Mouse (Mus musculus) frontal cortex, postnatal 25 days (tissue): ENCODE results near the gene Sumo2.
A peak's percentile ranks its signal among the peaks of the same experiment; 100 is the strongest.
"Not testable (repeated sequence)": the region's sequence is repeated elsewhere in the genome, so short reads cannot be mapped to it uniquely, and the experiment has no call there.

Experiments
- DNase-seq, 2 experiments: peaks; one replicate each; pipeline ENCODE4 v3.0.0; 2022; ENCODE audit warnings: low spot score in 2 of 2

The Sumo2 gene

DNA sequence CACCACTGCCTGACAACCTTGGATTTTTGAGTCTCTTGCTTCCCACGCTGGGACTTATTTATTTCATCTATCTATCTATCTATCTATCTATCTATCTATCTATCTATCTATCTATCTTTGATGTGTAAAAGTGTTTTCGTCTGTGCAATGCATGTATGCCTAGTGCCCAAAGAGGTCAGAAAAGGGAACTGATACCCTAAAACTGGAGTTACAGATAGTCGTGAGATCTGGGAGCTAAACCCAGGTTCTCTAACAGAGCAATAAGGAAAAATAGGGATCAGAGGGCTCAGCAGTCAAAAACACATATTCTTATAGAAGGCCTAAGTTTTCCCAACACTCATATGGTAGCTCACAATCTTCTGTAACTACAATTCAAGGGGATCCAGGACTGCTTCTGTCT lies 16.5 kb downstream of the Sumo2 start:
- DNase-seq = no peak

DNA sequence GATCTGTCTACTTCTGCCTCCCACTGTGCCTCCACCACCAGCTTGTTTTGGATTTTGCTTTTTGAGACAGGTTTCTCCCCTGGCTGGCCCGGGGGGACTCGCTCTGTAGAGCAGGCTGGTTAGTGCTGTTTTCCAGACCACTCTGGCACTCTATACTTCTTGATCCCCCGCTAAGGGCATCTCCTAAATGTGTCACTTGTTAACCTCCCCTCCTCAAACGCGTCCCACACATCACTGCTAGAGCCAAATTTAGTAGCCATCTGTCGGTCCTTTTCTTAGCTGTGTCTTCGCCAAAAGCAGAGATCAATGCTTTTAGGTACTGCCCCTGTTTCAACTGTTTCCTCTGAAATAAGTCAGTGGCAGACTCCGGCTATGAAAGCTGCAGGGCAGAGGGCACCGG lies 17.4 kb downstream of the Sumo2 start:
- DNase-seq = no peak

DNA sequence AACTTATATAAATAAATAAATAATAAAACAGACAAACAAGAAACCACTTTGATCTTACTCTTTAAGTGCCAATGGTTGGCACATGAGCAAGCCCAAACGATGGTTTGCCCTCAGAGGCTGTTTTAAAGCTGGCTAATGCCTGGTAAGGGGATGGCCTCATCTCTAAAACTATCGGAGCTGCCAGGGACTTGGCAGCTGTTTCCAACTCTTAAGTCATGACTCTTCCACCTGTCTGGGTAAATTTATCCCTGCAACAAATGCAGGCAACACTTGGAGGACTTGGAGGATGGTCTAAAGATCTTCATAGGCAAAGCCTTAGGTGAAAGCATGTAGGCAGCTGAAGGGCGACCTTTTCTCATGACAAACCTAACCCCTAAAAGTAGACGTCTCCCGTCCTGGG lies 19.1 kb downstream of the Sumo2 start:
- DNase-seq = no peak

DNA sequence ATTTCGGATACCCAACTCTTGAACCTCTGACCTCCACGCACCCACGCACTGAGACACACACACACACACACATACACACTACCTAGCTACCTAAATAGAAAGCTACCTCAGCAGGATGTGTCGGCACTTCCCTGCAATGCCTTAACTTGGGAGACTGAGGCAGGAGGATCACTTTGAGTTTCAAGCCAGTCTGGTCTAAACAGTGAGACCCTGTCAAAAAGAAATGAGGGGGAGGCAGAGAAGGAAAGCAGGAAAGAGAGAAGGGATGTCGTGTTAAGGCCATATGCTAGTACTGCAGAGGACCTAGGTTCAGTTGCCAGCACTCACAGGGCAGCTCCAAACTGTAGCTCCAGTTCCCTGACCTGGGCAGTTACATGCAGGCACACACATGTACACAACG lies 21.1 kb downstream of the Sumo2 start:
- no peak for DNase-seq

DNA sequence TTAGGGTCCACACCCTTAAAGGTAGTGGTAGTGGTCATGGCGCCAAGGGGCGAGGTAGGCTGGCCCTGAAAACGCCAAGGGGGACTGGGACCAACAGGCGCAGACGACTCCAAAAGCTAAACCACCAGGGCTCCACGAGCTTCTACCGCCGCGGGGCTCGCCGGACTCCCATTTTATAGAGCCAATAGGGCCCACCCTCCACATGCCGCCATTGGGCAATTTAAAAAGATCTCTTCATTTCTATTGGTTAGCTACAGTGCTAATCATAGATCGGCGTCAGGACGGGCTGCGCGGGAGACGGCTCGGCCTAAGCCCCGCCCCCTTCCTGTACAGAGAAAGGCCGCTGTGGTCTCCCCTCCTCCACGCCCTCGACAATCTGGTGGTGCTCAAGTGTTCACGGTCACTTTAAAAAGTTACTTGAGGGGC lies 21.8 kb downstream of the Sumo2 start, which contains the start of gene Jpt1:
Gene Jpt1 (minus strand): TSS at position 150 of the 426 bp plus-strand sequence.
- DNase-seq = peak; percentile 95 to 96

DNA sequence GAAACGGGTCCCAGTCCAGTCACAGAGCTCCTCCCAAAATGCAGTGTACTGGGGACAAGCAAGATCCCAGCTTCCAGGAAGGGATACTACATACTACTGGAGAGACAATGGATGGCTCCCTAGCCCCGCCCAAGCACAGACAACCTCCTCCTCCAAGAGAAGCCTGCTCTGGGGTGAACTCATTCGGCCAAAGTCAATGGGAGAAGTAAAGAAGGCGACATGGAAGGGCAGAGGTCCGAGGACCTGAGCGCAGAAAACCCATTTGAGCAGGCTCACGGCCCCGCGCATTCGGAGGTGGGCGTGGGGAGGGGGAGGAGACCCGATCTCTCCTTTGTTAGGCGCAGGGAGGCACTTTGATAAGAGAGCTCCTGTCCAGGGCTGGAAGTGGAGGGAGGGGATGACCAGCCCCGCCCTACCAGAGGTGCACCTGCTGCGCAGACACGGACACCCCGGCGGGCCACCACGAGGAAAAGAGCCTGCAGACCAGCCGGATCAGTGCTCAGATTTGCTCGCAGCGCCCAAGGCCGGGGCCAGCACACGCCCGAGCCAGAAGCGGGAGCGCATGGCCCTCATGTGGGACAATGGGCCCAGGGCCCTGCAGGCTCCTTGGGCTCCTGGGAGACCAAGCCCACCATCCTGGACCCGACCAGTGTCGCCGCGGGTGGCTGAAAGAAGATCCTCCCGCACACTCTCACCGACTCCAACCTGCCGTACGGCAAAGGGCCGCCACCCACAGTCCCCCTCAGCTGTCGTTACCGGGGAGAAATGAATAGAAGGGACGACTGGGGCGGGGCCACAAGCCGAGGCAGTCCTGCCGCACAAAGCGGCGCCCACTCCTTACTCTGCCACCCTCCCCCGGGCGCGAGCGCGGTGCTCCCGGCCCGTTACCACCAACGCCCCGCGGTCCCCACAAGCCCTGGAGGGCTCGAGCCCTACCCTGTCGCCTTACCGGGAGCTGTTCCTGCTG lies 22.5 kb downstream of the Sumo2 start:
- no peak for DNase-seq

DNA sequence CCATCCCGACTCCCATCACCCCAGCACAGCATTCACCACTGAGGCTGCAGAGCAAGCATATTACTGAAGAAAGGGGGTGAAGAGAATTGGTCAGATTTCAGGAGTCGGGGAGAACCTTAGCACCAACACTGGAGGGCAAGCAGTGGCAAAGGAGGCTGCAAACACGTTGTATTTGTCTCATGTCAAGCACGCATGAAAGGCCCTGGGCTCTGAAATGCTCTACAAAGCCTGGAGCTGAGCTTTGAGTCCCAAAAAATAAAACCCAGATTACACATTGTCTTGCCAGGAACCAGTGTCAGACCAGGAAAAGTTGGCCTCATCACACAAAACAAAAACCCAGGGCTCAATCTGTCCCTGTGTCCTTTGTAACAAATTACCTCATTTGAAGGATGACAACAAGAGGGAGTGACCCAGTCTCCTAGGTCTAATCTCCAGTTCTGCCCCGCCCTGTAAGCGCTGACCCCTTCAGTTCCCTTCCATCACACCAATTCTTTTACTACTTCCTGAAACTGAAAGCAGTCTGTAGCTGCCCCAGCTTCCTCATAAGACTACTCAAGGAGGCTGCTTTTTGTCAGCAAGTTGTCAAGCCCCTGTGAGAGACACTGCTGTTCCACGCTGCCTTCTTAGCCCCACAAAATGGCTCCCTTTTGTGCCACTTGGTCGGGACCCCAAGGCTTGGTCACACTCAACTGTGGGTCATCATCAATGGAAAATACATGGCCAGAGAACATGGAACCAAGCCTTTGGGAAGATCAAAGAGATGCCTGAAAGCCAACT lies 23.5 kb downstream of the Sumo2 start:
- no peak for DNase-seq

DNA sequence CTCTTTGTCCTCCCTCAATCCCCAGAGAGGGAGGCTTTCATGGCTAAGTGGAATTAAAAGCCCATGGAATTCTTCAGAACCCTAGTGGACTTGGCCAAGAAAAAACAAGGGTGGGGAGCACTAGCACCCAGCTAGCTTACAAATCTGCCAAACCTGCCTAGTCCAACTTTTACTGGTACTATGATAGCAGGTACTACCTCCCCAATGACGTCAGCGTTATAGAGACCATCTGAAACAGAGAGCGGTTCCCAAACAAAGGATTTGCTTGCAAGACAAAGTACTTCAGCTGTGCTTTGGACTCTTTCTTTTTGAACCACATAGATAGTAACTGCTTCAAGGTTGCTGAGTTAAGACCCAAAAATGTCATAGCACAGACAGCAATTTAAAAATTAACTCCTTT lies 24.1 kb downstream of the Sumo2 start:
- DNase-seq = no peak

DNA sequence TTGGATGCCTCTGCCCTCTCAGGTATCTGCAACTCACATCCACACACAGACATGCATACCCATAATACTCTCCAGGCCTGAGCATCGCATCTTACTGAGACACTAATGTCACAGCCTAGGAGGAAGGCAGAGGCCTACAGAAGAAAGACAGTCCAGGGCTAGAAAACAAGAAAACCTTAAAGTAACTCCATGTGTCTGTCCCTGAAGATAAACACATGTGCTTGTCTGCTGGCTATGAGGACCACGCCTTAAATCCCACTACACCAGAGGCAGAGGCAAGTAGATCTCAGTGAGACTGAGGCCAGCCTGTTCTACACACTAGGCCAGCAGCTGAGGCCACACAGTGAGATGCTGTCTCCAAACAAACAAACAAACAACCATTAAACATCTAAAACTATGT lies 25.0 kb downstream of the Sumo2 start:
- DNase-seq = no peak

DNA sequence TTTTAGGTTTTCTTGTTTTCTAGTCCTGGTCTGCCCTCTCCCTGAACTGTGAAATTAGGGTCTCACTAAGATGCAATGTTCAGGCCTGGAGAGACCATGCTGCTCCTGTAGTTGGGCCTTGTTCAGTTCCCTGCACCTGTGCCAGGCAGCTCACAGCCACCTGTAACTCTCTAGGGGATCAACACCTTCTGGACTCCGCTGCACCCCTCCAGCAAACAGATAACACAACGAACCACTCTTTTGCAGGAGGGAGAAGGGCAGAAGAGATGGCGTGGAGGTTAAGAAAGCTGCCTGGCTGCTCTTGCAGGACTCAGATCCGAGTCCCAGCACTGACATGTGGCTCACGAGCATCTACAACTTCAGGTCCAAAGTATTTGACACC lies 25.6 kb downstream of the Sumo2 start:
- DNase-seq = no peak

DNA sequence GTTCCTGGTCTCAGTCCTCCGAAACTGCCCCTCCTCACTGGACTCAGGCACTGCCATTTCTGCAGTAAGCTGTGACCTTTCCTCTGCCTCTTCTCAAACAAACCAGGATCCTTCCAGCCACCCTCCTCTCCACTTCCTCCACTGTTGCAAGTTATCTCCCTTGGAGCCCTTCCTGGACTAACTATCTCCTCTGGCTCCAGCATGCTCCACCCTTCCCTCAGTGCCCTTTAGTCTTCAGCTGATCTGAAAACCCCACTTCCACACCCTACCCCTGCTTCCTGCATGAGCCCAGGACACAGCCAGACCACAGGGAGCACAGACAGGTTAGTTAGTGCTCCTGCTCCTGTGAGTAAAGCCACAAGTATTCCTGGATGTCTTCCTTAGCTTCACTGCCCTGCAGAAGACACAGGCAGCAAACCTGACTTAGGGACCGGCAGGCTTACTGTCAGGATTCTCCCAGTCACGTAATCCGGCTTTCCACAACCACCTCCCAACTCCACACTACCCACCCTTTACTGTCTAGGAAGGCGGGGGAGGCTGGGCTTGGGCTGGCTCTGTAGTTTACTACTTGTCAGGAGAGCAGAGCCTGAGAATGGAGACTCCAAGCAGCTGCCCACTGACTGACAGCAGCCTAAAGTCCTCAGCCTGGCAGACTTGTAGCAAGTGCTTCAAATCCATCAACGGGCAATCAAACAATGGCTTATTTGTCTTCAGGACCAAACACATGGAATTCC lies 26.1 kb downstream of the Sumo2 start:
- no peak for DNase-seq

DNA sequence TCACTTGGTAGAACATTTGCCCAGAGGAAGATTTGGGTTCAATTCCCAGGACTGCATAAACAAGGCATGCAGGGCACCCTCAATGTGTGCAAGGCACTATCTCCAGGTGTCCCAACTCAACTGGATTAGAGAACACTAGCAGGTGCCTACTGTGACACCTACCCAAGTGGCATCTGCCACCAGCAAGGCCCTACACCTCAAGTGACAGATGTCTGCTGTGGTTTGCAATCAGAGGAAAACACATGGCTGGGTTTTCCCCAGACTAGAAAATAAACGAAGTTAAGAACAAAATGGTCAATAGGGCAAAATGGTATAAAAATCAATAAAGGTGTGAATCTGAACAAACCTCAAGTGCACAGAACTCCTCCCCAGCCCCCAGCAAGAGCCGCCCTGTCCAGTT lies 28.0 kb downstream of the Sumo2 start:
- DNase-seq = no peak

DNA sequence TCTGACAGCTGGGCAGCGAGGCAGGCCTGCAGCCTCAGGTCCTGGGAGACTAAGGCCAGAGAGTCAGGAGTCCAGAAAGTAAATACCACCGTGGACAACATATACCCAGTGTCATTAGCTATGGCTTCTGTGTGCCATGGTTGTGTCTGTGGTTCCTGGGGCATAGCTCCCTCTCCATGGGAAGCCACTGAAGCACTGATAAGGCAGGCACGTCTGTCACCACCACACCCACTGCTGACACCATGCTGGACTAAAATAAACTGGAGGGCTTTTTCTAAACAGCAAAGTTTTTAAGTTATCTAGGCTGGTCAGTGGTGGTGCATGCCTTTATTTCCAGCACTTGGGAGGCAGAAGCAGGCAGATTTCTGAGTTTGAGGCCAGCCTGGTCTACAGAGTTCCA lies 29.5 kb downstream of the Sumo2 start:
- DNase-seq = no peak

DNA sequence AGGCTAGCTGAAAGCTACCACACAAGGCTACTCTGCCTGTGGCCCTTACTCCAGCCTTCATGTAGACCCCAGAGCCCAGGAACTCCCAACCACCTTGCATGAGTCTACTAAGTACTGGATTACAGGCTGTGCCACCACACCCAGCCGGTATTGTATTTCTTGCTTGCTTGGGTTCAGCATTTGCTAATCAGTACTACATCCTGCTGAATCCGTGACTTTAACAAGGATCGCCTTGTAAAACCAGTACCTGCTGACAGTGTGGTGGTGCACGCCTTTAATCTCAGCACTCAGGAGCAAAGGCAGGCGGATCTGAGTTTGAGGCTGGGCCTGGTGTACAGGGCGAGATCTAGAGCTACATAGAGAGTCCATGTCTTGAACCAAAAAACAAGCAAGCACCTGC lies 33.4 kb downstream of the Sumo2 start:
- DNase-seq = no peak

DNA sequence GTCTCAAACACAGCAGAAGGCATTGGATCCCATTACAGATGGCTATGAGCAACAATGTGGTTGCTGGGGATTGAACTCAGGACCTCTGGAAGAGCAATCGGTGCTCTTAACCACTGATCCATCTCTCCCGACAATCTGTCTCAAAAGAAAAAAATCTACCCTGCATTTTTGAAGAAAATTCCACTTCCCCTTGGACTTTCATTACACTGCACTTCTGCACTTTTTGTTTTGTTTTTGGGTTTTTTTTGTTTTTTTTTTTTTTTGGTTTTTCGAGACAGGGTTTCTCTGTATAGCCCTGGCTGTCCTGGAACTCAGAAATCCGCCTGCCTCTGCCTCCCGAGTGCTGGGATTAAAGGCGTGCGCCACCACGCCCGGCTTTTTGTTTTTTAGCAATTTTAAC lies 39.5 kb downstream of the Sumo2 start:
- not testable (repeated sequence) for DNase-seq

DNA sequence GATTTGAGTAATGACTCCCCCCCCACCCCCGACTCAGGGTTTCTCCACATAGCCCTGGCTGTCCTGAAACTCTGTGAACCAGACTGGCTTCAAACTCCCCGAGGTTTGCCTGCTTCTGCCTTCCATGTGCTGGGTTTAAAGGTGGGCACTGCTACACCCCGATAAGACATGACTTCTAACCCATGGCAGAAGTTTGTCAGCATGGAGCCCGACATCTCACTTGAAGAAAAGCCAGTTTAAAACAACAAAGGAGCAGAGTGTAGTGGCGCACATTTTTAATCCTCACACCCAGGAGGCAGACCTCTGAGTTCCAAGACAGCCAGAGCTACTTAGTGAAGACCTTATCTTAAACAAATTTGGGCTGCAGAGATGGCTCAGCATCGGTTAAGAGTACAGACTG lies 43.7 kb downstream of the Sumo2 start:
- no peak for DNase-seq

DNA sequence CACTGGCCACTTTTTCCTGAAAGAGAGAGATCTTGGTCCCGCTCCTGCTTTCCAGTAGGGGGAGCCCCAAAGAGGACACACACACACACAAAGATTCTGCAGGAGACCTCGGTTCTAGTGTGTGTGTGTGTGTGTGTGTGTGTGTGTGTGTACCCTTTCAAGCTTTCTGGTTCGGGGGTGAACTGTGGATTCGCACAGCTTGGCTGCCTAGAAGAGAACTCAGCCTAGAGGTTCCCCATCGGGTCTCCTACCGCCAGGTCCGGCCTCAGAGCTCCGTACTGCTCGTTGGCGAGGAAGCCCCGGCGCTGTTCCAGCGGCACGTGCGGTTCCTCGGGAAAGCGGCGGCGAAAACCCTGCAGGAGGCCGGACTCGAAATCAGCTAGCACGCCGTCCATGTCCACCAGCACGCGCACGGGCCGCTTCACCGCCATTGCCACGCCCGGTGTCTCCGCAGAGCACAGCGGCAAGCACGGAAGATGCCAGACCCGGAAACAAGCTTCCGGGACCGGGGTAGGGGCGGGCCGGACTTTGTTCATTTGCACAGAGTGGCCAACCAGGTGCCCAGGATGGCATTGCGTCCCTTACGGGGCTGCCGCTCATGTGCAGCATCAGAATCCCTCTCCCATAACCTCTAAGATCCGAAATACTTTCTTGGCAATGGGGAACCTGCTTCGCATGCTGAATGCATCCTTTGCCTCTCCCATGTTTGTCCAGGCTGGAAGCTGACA lies 44.6 kb downstream of the Sumo2 start, which contains the start of gene Nt5c:
Gene Nt5c (minus strand): TSS at position 507 of the 728 bp plus-strand sequence.
- peak; percentile 64 to 69 for DNase-seq

DNA sequence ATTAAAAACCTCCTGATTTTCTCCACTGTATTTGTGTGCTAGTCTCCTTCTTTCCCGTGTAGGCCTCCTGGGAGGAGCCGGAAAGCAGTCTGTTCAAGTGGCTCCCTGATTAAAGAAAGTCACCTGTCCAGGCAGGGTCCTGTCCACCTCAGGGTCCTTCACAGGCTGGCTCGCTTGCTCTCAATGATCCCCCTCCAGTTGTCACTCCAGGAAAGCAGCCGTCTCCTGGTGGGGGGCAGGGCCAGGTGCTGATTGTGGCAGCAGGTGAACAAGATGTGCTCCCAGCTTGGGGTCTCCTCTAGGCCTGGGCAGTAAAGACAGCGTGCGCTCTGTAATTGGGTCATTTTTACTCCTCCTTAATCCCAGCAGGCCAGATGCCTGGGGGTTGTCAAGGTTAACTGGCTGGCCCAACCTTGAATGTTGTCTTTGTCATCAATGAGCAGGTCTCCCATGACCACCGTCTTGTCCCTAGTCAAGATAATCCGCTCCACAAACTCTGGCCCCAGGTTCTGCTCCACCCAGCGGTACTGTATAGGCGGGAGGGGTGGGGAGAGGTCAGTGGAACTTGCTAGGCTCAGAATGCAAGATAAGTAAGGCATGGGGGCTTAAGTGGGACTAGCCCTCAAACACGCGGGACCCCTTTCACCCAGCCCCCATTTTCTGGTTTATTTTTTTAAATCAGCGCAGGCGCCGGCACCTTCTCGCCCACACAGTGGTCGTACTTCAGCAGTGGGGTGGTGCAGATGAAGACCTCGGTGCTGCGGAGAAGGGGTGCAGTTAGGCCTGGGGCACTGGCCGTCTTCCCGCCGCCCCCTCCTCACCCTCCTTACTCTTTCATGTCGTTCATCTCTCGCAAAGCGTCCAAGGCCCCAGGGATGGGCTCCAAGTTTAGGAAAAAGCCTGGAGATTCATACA lies 45.4 kb downstream of the Sumo2 start:
- no peak for DNase-seq

DNA sequence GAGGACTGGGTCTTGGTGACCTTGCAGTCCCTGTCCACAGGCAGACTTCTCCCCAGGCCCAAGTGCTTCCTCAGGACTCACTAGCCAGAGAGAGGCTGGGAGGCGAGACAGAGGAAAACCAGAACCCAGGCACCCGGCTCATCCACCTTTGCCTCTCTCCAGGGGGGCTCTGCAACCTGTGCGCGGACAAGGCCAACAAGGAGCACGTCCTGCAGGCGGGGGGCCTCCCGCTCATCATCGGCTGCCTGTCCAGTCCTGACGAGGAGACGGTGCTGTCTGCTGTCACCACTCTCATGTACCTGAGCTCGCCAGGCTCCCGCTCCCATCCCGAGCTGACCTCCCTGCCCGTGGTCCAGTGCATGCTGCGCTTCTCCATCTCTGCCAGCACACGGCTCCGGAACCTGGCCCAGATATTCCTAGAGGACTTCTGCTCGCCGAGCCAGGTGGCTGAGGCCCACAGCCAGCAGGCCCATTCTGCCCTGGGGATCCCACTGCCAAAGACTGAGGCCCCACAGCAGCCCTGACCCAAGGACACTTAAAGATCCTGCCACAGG lies 47.4 kb downstream of the Sumo2 start:
- DNase-seq = no peak

DNA sequence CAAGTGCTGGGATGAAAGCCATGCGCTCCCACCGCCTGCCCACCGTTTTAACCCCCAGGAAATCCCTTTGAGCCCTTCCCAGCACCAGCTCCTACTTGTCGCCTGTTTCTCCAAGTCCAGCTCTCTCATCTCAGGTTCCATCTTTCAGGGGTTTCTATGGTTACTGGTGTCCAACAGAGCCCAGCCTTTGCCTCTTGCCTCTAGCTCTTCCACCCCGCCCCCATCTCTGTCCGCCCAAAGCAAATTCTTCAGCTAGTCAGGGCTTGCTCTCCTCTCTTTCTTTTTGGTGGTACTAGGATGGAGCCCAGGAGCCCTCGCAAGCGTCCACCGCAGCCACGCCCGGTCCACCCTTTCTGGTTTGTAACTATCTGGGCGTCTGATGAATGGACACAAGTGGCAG lies 50.9 kb downstream of the Sumo2 start:
- DNase-seq = no peak
